Mouse (Mus musculus) forebrain, embryonic 16.5 days (tissue): ENCODE measurements around the gene Opa3. TPM values are rescaled to one million over a fixed set of nuclear protein-coding genes. Genes with fewer than 3 reads are reported as not detected.
A peak's percentile ranks its signal among the peaks of the same experiment; 100 is the strongest.

Experiments
- ATAC-seq: fragments of 200-750 bp; cut with Nextera tagmentation; 2 replicates; pipeline ENCODE4 v1.8.0; 2017; ENCODE audit warnings: mild to moderate bottlenecking, moderate library complexity
- H3K27ac ChIP-seq: fragments of 300-500 bp; sonication (generic); 2 replicates; pipeline ENCODE4 v1.5.1; 2014; ENCODE audit warnings: low read length, control low read depth
- H3K27me3 ChIP-seq: fragments of 300-500 bp; sonication (generic); replicated peaks from 2 replicates; pipeline ENCODE4 v1.6.1; 2014; ENCODE audit warnings: low read length; ENCODE audit not compliant: control insufficient read depth, insufficient read depth
- H3K36me3 ChIP-seq: fragments of 300-500 bp; sonication (generic); 2 replicates; pipeline ENCODE4 v1.6.1; 2014; ENCODE audit not compliant: control insufficient read depth, insufficient read depth
- H3K4me1 ChIP-seq: fragments of 300-500 bp; sonication (generic); replicated peaks from 2 replicates; pipeline ENCODE4 v1.6.1; 2014; ENCODE audit warnings: low read length; ENCODE audit not compliant: control insufficient read depth, insufficient read depth
- H3K4me2 ChIP-seq: fragments of 300-500 bp; sonication (generic); 2 replicates; pipeline ENCODE4 v1.6.1; 2014; ENCODE audit warnings: mild to moderate bottlenecking, low read length, control low read depth
- H3K4me3 ChIP-seq: fragments of 300-500 bp; sonication (generic); replicated peaks from 2 replicates; pipeline ENCODE4 v1.5.1; 2014; ENCODE audit warnings: mild to moderate bottlenecking, low read length, control low read depth
- H3K9ac ChIP-seq: fragments of 300-500 bp; sonication (generic); replicated peaks from 2 replicates; pipeline ENCODE4 v1.6.1; 2014; ENCODE audit warnings: low read depth, low read length, control low read depth
- H3K9me3 ChIP-seq: fragments of 300-500 bp; sonication (generic); 2 replicates; pipeline ENCODE4 v1.6.1; 2016; ENCODE audit warnings: low read length; ENCODE audit not compliant: control insufficient read depth
- WGBS: fragments of 180-500 bp; shearing (Covaris S2); extraction: QIAGEN DNeasy Blood & Tissue Kit; methylation state at CpG from one replicate; pipeline ENCODE4 v1.1.7; 2014; 5-methylcytosine and 5-hydroxymethylcytosine counted together
- polyA plus RNA-seq: library from polyadenylated mRNA; unstranded; fragments of >200 nt; fragmentation: Nextera tagmentation; extraction: Ambion mirVana; gene quantifications from 2 replicates; pipeline ENCODE4 v1.2.1, GENCODE M21; 2015

The Opa3 gene
- polyA plus RNA-seq, 1 experiment from 2014 or later: 43.8 TPM

DNA sequence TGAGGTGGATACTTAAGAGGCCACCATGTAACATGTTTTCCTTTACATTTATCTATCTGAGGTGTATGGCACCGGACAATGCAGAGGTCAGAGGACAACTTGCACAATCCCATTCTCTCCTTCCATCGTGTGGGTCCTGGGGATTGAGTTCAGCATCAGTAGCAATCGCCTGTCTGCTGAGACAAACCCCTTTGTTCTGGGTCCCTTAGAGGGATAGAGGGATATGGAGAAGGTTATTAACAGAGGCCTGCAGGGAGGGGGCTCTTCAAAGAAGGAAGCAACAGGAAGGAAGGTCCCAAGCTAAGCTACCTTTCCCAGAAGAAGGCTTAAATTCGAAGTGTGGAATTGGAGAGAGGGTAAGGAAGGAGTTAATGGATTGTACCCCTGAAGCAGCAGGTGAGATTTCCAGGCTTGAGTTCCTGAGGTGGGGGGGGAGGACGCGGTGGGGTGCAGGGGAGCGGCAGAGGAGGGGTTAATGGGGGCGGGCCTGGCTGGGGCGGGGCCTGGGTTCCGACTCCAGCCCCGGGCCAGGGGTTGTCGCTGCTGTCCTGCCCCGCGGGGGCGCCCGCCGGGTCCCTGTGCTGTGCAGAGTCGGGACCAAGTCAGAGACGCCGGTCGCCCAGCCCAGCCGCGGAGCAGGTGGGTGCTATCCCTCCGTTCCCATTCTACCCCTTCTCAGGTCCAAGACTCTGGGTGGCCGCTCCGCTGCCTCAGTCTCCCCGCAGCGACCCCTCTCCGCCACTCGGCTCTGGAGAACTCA is 16.0 kb upstream of the Opa3 start, which contains the start of gene Gpr4:
Gene Gpr4, plus strand, starts transcription at position 543 of the 760 bp plus-strand sequence.
- Histone ChIP-seq H3K9ac (peak within 1 kb of the TSS; percentile 66), H3K27me3 (no peaks in the 10 kb centered on the region), H3K27ac (no peak within 1 kb of the TSS), H3K4me1 (peaks cover 10% of the 10 kb centered on the region), H3K36me3 (no peaks in the 10 kb centered on the region), H3K4me2 (peak within 1 kb of the TSS; percentile 75), H3K9me3 (no peaks in the 10 kb centered on the region), H3K4me3 (peak within 1 kb of the TSS; percentile 52)
- peak; percentile 76 for ATAC-seq
- WGBS: 3% methylated on average over 28 of the region's 30 CpGs

DNA sequence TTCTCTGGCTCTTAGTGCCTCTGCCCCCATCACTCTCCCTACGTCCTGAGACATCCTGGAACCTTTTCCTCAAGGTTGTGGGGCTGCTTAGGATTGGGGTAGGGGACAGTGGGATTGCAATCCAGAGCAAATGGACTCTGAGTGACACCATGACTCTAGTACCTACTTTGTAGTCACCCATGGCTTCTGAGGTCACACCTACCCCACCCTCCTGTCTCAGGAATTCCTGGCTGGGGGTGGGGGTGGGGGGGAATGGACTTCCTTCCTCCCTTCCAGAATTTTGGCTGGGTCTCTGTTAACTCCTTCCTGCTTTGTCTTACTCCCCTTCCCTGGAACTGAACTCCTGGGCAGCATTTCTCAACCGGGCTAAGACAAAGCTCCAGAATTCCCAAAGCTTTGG is 14.7 kb upstream of the Opa3 start:
- ATAC-seq: no peak
- no peak overlapping the region for H3K27ac ChIP-seq
- no peaks in the 10 kb centered on the region for H3K36me3 ChIP-seq
- WGBS: 61% methylated on average over 2 of the region's 2 CpGs
- peaks cover 10% of the 10 kb centered on the region for H3K4me1 ChIP-seq
- H3K4me2 ChIP-seq: no peak overlapping the region
- no peak overlapping the region for H3K9ac ChIP-seq
- H3K4me3 ChIP-seq: no peak overlapping the region
- H3K9me3 ChIP-seq: no peaks in the 10 kb centered on the region
- no peaks in the 10 kb centered on the region for H3K27me3 ChIP-seq

DNA sequence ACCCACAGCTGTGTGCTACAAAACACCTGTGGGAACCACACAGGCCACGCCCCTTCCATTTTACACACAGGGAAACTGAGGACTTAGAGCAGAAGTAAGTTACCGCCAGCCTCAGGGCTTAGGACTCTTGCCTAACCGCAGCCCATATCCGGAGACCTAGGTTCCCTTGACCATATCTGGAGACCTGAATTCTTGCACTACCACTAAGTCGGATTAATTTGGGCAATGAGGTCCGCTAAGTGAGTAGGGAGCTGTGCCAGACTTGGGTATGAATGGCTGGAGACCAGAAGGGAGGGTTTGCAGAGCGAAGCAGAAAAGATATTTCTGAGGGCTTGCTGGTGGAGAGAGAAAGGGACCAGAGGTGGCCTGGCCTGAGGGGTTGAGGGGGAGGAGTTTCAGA is 13.8 kb upstream of the Opa3 start:
- no peaks in the 10 kb centered on the region for H3K9me3 ChIP-seq
- WGBS: 63% methylated on average over 7 of the region's 7 CpGs
- no peak overlapping the region for H3K27ac ChIP-seq
- no peak overlapping the region for H3K4me3 ChIP-seq
- no peaks in the 10 kb centered on the region for H3K27me3 ChIP-seq
- no peak overlapping the region for H3K9ac ChIP-seq
- H3K36me3 ChIP-seq: no peaks in the 10 kb centered on the region
- ATAC-seq: no peak
- H3K4me2 ChIP-seq: no peak overlapping the region
- H3K4me1 ChIP-seq: peaks cover 10% of the 10 kb centered on the region

DNA sequence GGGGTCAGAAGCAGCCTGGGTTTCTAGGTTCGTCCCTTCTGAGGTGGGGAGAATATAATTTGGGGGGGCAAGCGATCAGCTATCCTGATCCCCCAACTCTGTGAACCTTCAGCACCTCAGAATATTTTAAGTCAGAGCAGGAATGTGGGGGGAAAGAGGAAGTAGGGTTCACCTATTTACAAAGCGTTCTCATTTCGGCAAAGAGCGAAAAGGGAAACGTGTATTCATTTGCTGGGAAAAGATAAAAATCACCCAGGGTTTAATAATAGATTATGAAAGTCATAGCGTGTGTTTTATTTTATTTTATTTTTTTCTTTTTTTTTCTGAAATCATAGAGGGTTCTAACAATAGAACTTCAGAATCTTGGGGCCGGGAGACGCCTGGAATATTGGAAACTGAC is 13.2 kb upstream of the Opa3 start:
- 73% methylated on average over 9 of the region's 9 CpGs for WGBS
- Histone ChIP-seq H3K27ac (no peak overlapping the region), H3K4me2 (no peak overlapping the region)

DNA sequence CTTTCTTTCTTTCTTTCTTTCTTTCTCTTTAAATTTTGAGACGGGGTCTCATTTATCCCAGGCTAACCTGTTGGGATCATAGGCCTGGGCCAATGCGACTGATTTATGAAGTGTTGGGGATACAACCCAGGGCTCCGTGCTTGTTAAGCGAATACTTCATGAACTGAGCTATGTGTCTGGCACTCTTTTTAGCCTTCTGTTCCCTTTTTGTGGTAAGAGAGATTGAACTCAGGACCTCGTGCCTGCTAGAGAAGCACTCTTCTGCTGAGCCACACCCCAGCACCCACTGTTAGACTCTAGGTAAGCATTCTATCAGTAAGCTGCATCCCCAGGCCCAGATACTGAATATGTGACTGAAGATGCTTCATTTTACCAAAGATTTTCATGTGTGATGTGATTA is 10.6 kb upstream of the Opa3 start:
- Histone ChIP-seq H3K27ac (no peak overlapping the region), H3K4me1 (peaks cover 4% of the 10 kb centered on the region), H3K36me3 (no peaks in the 10 kb centered on the region), H3K27me3 (no peaks in the 10 kb centered on the region), H3K9ac (no peak overlapping the region), H3K9me3 (no peaks in the 10 kb centered on the region), H3K4me3 (no peak overlapping the region), H3K4me2 (no peak overlapping the region)
- no peak for ATAC-seq
- 74% methylated on average over 5 of the region's 5 CpGs for WGBS

More for the DNA sequence above, 13.2 kb upstream of the Opa3 start:
- ATAC-seq: no peak
- H3K4me3 ChIP-seq: no peak overlapping the region
- no peaks in the 10 kb centered on the region for H3K9me3 ChIP-seq
- no peaks in the 10 kb centered on the region for H3K36me3 ChIP-seq
- peaks cover 10% of the 10 kb centered on the region for H3K4me1 ChIP-seq
- no peaks in the 10 kb centered on the region for H3K27me3 ChIP-seq
- no peak overlapping the region for H3K9ac ChIP-seq

DNA sequence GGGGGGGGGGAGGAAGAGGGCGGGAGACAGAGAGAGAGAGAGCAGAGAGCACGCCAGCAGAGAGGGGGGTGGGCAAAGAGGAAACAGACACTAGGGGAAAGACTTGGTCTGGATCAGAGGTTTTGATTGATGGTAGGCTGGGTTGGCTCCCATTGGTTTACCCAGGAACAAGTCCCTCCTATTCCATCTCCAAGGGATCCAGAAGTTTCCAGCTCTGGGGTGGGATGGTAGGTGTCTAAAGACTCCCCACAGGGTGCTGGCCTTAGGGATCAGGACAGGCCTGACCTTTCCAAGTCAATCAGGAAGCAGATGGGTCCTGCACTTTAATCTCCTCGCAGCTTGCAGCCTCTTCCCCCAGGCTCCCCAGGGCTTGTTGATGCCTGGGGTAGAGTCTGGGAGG is 10.2 kb upstream of the Opa3 start:
- H3K9ac ChIP-seq: no peak overlapping the region
- ATAC-seq: no peak
- no peaks in the 10 kb centered on the region for H3K9me3 ChIP-seq
- WGBS: 12% methylated on average over 2 of the region's 3 CpGs
- no peak overlapping the region for H3K4me3 ChIP-seq
- no peaks in the 10 kb centered on the region for H3K36me3 ChIP-seq
- H3K4me2 ChIP-seq: no peak overlapping the region
- H3K27me3 ChIP-seq: no peaks in the 10 kb centered on the region
- no peak overlapping the region for H3K27ac ChIP-seq
- peaks cover 2% of the 10 kb centered on the region for H3K4me1 ChIP-seq

DNA sequence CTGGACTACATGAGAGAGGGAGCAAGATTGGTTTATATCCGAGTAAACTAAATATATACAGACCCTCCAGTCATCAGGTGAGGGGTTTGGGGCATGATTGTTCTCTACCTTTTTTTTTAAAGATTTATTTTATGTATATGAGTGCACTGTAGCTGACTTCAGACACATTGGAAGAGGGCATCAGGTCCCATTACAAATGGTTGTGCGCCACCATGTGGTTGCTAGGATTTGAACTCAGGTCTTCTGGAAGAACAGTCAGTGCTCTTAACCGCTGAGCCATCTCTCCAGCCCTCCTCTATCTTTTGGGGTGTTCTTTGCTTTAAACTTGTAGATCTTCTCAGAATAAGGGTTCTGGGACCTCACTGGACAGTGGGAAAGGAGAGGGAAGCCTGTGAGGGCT is 8.1 kb upstream of the Opa3 start:
- Histone ChIP-seq H3K9me3 (no peaks in the 10 kb centered on the region), H3K27ac (no peak overlapping the region), H3K27me3 (no peaks in the 10 kb centered on the region), H3K4me1 (peaks cover 2% of the 10 kb centered on the region), H3K9ac (no peak overlapping the region), H3K4me3 (no peak overlapping the region), H3K4me2 (no peak overlapping the region), H3K36me3 (no peaks in the 10 kb centered on the region)
- no peak for ATAC-seq
- WGBS: 68% methylated on average over 3 of the region's 3 CpGs

DNA sequence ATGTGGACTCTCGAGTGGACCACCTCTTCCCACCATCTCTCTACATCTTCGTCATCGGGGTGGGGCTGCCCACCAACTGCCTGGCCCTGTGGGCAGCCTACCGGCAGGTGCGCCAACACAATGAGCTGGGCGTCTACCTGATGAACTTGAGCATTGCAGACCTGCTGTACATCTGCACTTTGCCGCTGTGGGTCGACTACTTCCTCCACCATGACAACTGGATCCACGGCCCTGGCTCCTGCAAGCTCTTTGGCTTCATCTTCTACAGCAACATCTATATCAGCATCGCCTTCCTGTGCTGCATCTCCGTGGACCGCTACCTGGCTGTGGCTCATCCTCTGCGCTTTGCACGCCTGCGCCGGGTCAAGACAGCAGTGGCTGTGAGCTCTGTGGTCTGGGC is 5.9 kb upstream of the Opa3 start:
- no peak overlapping the region for H3K9ac ChIP-seq
- no peak overlapping the region for H3K4me2 ChIP-seq
- H3K27me3 ChIP-seq: no peaks in the 10 kb centered on the region
- WGBS: 95% methylated on average over 16 of the region's 16 CpGs
- H3K4me1 ChIP-seq: peaks cover 7% of the 10 kb centered on the region
- H3K27ac ChIP-seq: no peak overlapping the region
- no peaks in the 10 kb centered on the region for H3K9me3 ChIP-seq
- no peaks in the 10 kb centered on the region for H3K36me3 ChIP-seq
- H3K4me3 ChIP-seq: no peak overlapping the region
- ATAC-seq: no peak

DNA sequence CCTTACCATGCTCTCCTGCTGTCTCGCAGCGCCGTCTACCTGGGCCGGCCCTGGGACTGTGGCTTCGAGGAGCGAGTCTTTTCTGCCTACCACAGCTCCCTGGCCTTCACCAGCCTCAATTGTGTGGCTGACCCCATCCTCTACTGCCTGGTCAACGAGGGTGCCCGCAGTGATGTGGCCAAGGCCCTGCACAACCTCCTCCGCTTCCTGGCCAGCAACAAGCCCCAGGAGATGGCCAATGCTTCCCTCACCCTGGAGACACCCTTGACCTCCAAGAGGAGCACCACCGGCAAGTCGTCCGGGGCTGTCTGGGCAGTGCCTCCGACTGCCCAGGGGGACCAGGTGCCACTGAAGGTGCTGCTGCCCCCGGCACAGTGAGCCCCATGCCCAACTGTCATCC is 5.3 kb upstream of the Opa3 start:
- Histone ChIP-seq H3K9ac (no peak overlapping the region), H3K9me3 (no peaks in the 10 kb centered on the region), H3K27me3 (no peaks in the 10 kb centered on the region), H3K4me2 (no peak overlapping the region), H3K4me3 (no peak overlapping the region), H3K27ac (no peak overlapping the region), H3K36me3 (no peaks in the 10 kb centered on the region), H3K4me1 (peaks cover 10% of the 10 kb centered on the region)
- no peak for ATAC-seq
- 92% methylated on average over 14 of the region's 14 CpGs for WGBS

DNA sequence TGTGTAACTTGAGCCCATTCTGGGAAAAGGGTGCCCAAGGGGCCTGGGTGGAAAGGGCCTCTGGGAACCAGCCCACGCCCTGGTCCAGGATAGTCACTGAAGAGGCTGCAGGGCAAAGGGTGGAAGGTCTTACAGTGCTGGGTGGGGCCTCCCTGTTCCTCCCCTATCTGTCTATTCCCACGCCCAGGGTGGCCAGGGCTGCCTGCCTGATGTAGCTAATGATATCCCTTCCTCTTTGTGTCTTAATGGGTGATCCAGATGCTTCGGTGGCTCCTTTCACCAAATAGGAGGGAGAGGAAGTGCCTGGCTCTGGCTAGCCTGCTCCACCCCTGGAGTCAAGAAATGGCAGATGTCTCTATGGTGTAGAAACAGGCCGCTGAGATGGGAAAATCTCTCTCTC is 3.2 kb upstream of the Opa3 start:
- Histone ChIP-seq H3K27ac (no peak overlapping the region), H3K36me3 (no peaks in the 10 kb centered on the region), H3K4me3 (no peak overlapping the region), H3K4me2 (no peak overlapping the region), H3K4me1 (peaks cover 18% of the 10 kb centered on the region), H3K9me3 (no peaks in the 10 kb centered on the region), H3K27me3 (no peaks in the 10 kb centered on the region), H3K9ac (no peak overlapping the region)
- 87% methylated on average over 4 of the region's 4 CpGs for WGBS
- no peak for ATAC-seq
